Mouse (Mus musculus) lung, adult 2 months (tissue): Measurements from ENCODE around the gene Lpin1. TPM values are rescaled to one million over a fixed set of nuclear protein-coding genes. Genes with fewer than 3 reads are reported as not detected.

Experiments
- DNase-seq: peaks from one replicate; pipeline ENCODE4 v3.0.0; 2022
- H3K4me1 ChIP-seq: fragments of 200-500 bp; 2 replicates; pipeline ENCODE4 v1.6.1; 2011; ENCODE audit warnings: low read length; ENCODE audit not compliant: control insufficient read depth, insufficient read depth
- H3K4me3 ChIP-seq: fragments of 200-500 bp; replicated peaks from 2 replicates; pipeline ENCODE3; 2011; ENCODE audit warnings: low read depth, mild to moderate bottlenecking, control low read depth, low read length; ENCODE audit errors: extremely low read depth
- CTCF ChIP-seq: fragments of 200-500 bp; IDR thresholded peaks from 2 replicates; pipeline ENCODE4 v1.5.1; 2011; ENCODE audit warnings: mild to moderate bottlenecking, low read length, control low read depth; ENCODE audit not compliant: insufficient read depth
- POLR2A ChIP-seq: fragments of 200-500 bp; IDR thresholded peaks from 2 replicates; pipeline ENCODE4 v1.6.1; 2011; ENCODE audit warnings: low read depth, mild to moderate bottlenecking, control low read depth, low read length, borderline replicate concordance; ENCODE audit errors: extremely low read depth
- WGBS: fragments of 180-500 bp; shearing (Covaris S2); methylation state at CpG from one replicate; pipeline ENCODE4 v1.1.7; 2018; 5-methylcytosine and 5-hydroxymethylcytosine counted together
- polyA plus RNA-seq: library from polyadenylated mRNA; depleted of rRNA; stranded (reverse); fragments of >200 nt; gene quantifications from 2 replicates; pipeline ENCODE4 v1.2.3, GENCODE M21; 2012

The Lpin1 gene
- polyA plus RNA-seq, 1 experiment: 29.1 TPM

- 63% methylated on average over 5 of the region's 5 CpGs for WGBS
- DNase-seq: no peak
- Histone ChIP-seq H3K4me3 (no peak overlapping the region), H3K4me1 (peaks cover 9% of the 10 kb centered on the region; the same call in 1 of the 2 replicates)
- TF ChIP-seq CTCF: no peak
- no peak for TF ChIP-seq POLR2A
These were observed 18.3 kb downstream of the Lpin1 start for GRCm38 (mm10) chr12:16592451-16592850.

GRCm38 (mm10) chr12:16591453-16592200, 19.1 kb downstream of the Lpin1 start:
- peak; percentile 80 for DNase-seq
- TF ChIP-seq POLR2A (peak; percentile 39; the same call in 1 of the 2 replicates), CTCF (no peak)
- H3K4me1 ChIP-seq: peaks cover 9% of the 10 kb centered on the region; the same call in 1 of the 2 replicates
- 11% methylated on average over 15 of the region's 15 CpGs for whole genome bisulfite sequencing
- peak overlapping the region; percentile 60 for H3K4me3 ChIP-seq

- Histone ChIP-seq H3K4me3 (no peak overlapping the region), H3K4me1 (peaks cover 11% of the 10 kb centered on the region; the same call in 1 of the 2 replicates)
- DNase-seq: peak; percentile 35
- 8% methylated on average over 4 of the region's 4 CpGs for WGBS
- TF ChIP-seq CTCF: no peak
- TF ChIP-seq POLR2A: no peak
These were observed 20.8 kb downstream of the Lpin1 start for GRCm38 (mm10) chr12:16589966-16590365.

- TF ChIP-seq CTCF (no peak), POLR2A (peak; percentile 90)
- DNase-seq: peak; percentile 94
- Histone ChIP-seq H3K4me3 (peak overlapping the region; percentile 95), H3K4me1 (peaks cover 13% of the 10 kb centered on the region; the same call in 1 of the 2 replicates)
- under 1% methylated on average over 36 of the region's 36 CpGs for WGBS
These were observed 21.4 kb downstream of the Lpin1 start for GRCm38 (mm10) chr12:16589204-16589949.

- peak; percentile 26 for DNase-seq
- TF ChIP-seq POLR2A: peak; percentile 29; the same call in 1 of the 2 replicates
- TF ChIP-seq CTCF: no peak
- Histone ChIP-seq H3K4me1 (peaks cover 13% of the 10 kb centered on the region; the same call in 1 of the 2 replicates), H3K4me3 (peak overlapping the region; percentile 95)
- WGBS: 11% methylated on average over 7 of the region's 7 CpGs
These were observed 22.2 kb downstream of the Lpin1 start for GRCm38 (mm10) chr12:16588396-16589042.

- DNase-seq: no peak
- H3K4me1 ChIP-seq: peaks cover 16% of the 10 kb centered on the region; the same call in 1 of the 2 replicates
- no peak for TF ChIP-seq CTCF
- no peak for TF ChIP-seq POLR2A
- H3K4me3 ChIP-seq: peak overlapping the region; percentile 11
- 64% methylated on average over 5 of the region's 5 CpGs for WGBS
These were observed 23.0 kb downstream of the Lpin1 start for GRCm38 (mm10) chr12:16587767-16588166.

GRCm38 (mm10) chr12:16587111-16587510, 23.7 kb downstream of the Lpin1 start:
- Histone ChIP-seq H3K4me1 (peaks cover 16% of the 10 kb centered on the region; the same call in 1 of the 2 replicates), H3K4me3 (no peak overlapping the region)
- TF ChIP-seq POLR2A (no peak), CTCF (no peak)
- 67% methylated on average over 2 of the region's 2 CpGs for WGBS
- DNase-seq: no peak

- 60% methylated on average over 3 of the region's 3 CpGs for WGBS
- no peak overlapping the region for H3K4me3 ChIP-seq
- peaks cover 14% of the 10 kb centered on the region; the same call in 1 of the 2 replicates for H3K4me1 ChIP-seq
- peak; percentile 18 for DNase-seq
- TF ChIP-seq CTCF (no peak), POLR2A (no peak)
These were observed 25.8 kb downstream of the Lpin1 start for GRCm38 (mm10) chr12:16584964-16585363.
